Mouse (Mus musculus): ENCODE measurements around the gene Zfp738. TPM values are rescaled to one million over a fixed set of nuclear protein-coding genes. Genes with fewer than 3 reads are reported as not detected.
"Not testable (repeated sequence)": the region's sequence is repeated elsewhere in the genome, so short reads cannot be mapped to it uniquely, and the experiment has no call there.

Zfp738 gene
- polyA plus RNA-seq (2012; rRNA removed), result 1.4 and 1.6 TPM in 2 replicates
- 1.8 TPM in 2 replicates for polyA plus RNA-seq (2014; fragmentation: Nextera tagmentation; extraction: Ambion mirVana)

DNA sequence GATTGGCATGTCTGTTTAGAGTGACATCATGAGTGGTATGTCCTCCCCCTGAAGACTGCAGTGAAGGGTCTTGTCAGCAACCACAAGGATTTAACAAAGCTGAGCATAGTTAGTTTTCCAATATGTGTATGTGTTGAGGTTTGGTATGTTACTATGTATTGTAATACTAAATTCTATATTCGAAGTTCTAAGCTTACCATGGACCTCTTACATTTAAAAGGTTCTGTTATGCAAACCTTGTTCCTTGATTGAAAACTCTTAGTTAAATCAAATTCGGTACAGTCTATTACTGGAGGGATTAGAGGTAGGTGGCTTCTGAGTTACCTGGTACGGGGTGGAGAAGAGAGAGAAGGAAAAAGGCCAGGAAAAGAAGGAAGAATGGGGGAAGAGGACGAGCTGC, at the start of gene Zfp738:
Gene Zfp738 (minus strand): TSS at position 101 of the 400 bp plus-strand sequence.
- Histone ChIP-seq H3K27ac (no peak within 1 kb of the TSS), H3K9me3 (ENCODE audit: control insufficient read depth, low read length) (no peaks in the 10 kb centered on the region), H3K27me3 (ENCODE audit: control insufficient read depth, insufficient read depth, low read length) (no peaks in the 10 kb centered on the region), H3K9ac (replicated peaks) (no peak within 1 kb of the TSS), H3K36me3 (replicated peaks; ENCODE audit: control insufficient read depth, insufficient read depth, low read depth) (no peaks in the 10 kb centered on the region), H3K4me2 (ENCODE audit: low read depth) (no peak within 1 kb of the TSS), H3K4me1 (replicated peaks; ENCODE audit: control insufficient read depth in 2 of 2, insufficient read depth in 2 of 2, low read length in 1 of 2) (peaks cover 0 to 2% of the 10 kb centered on the region in 2 experiments; a peak in 3 of 4 replicates), H3K4me3 (ENCODE audit: insufficient read depth in 1 of 2, low read depth in 2 of 2, low read length in 2 of 2) (no peak within 1 kb of the TSS)
- DNase-seq (ENCODE audit: low read depth in 3 of 3, low spot score in 3 of 3) (no peak), ATAC-seq (ENCODE audit: insufficient read depth) (no peak)
- TF ChIP-seq EP300 (IDR thresholded peaks at IDR 0.05; ENCODE audit: low read depth) (no peak), CTCF (IDR thresholded peaks at IDR 0.05; ENCODE audit: low read depth) (no peak)
- 58% methylated on average over 4 of the region's 4 CpGs for WGBS (ENCODE audit: insufficient replicate concordance)

GRCm38 (mm10) chr13:67734391-67734790, 47.5 kb upstream of the Zfp738 start:
- H3K27ac ChIP-seq; ATAC-seq (ENCODE audit: insufficient read depth); H3K4me2 ChIP-seq (ENCODE audit: low read depth); H3K27me3 ChIP-seq (ENCODE audit: control insufficient read depth, insufficient read depth, low read length); H3K36me3 ChIP-seq (replicated peaks; ENCODE audit: control insufficient read depth, insufficient read depth, low read depth); H3K9ac ChIP-seq (replicated peaks); H3K4me3 ChIP-seq (ENCODE audit: insufficient read depth in 1 of 2, low read depth in 2 of 2, low read length in 2 of 2); H3K4me1 ChIP-seq (replicated peaks; ENCODE audit: control insufficient read depth in 2 of 2, insufficient read depth in 2 of 2, low read length in 1 of 2); DNase-seq (ENCODE audit: low read depth in 3 of 3, low spot score in 3 of 3); H3K9me3 ChIP-seq (ENCODE audit: control insufficient read depth, low read length): not testable (repeated sequence)
- WGBS (ENCODE audit: insufficient replicate concordance), result 77% methylated on average over 9 of the region's 9 CpGs

- peak; percentile 32 for TF ChIP-seq CTCF (IDR thresholded peaks at IDR 0.05; ENCODE audit: low read depth)
- peak overlapping the region; percentile 45 for H3K4me2 ChIP-seq (ENCODE audit: low read depth)
- peak overlapping the region; percentile 43 to 81; a peak in 3 of 4 replicates for H3K4me3 ChIP-seq (ENCODE audit: insufficient read depth in 1 of 2, low read depth in 2 of 2, low read length in 2 of 2)
- ATAC-seq (ENCODE audit: insufficient read depth); H3K36me3 ChIP-seq (replicated peaks; ENCODE audit: control insufficient read depth, insufficient read depth, low read depth); H3K9ac ChIP-seq (replicated peaks); H3K9me3 ChIP-seq (ENCODE audit: control insufficient read depth, low read length); H3K27ac ChIP-seq; H3K27me3 ChIP-seq (ENCODE audit: control insufficient read depth, insufficient read depth, low read length); DNase-seq (ENCODE audit: low read depth in 3 of 3, low spot score in 3 of 3); H3K4me1 ChIP-seq (replicated peaks; ENCODE audit: control insufficient read depth in 2 of 2, insufficient read depth in 2 of 2, low read length in 1 of 2): not testable (repeated sequence)
- WGBS (ENCODE audit: insufficient replicate concordance), result 41% methylated on average over 4 of the region's 4 CpGs
Measured at GRCm38 (mm10) chr13:67729441-67729840, 42.6 kb upstream of the Zfp738 start.

- ATAC-seq (ENCODE audit: insufficient read depth), result 0 out of 2 replicates have a peak, but pooled peaks have one; percentile 36
- no peak for DNase-seq (ENCODE audit: low read depth in 3 of 3, low spot score in 3 of 3)
- Histone ChIP-seq H3K4me1 (replicated peaks; ENCODE audit: control insufficient read depth in 2 of 2, insufficient read depth in 2 of 2, low read length in 1 of 2) (0 out of 4 replicates have a peak, but pooled peaks cover 0 to 2% of the 10 kb centered on the region in 2 experiments), H3K9ac (replicated peaks) (no peak within 1 kb of the TSS; the same call in 1 of the 2 replicates), H3K4me3 (ENCODE audit: insufficient read depth in 1 of 2, low read depth in 2 of 2, low read length in 2 of 2) (peak within 1 kb of the TSS; percentile 43 to 81), H3K27ac (no peak within 1 kb of the TSS), H3K36me3 (replicated peaks; ENCODE audit: control insufficient read depth, insufficient read depth, low read depth) (no peaks in the 10 kb centered on the region), H3K4me2 (ENCODE audit: low read depth) (peak within 1 kb of the TSS; percentile 45), H3K27me3 (ENCODE audit: control insufficient read depth, insufficient read depth, low read length) (no peaks in the 10 kb centered on the region), H3K9me3 (ENCODE audit: control insufficient read depth, low read length) (no peaks in the 10 kb centered on the region)
- TF ChIP-seq CTCF (IDR thresholded peaks at IDR 0.05; ENCODE audit: low read depth), result no peak
- no peak for TF ChIP-seq EP300 (IDR thresholded peaks at IDR 0.05; ENCODE audit: low read depth)
- 6% methylated on average over 17 of the region's 21 CpGs for WGBS (ENCODE audit: insufficient replicate concordance)
Measured at GRCm38 (mm10) chr13:67728641-67729318, 41.9 kb upstream of the Zfp738 start, which contains the start of gene Zfp65. Zfp65 (minus strand) TSS chr13:67729173.

GRCm38 (mm10) chr13:67728106-67728505, 41.2 kb upstream of the Zfp738 start:
- Histone ChIP-seq H3K27me3 (ENCODE audit: control insufficient read depth, insufficient read depth, low read length) (no peaks in the 10 kb centered on the region), H3K4me2 (ENCODE audit: low read depth) (peak overlapping the region; percentile 45; the same call in 1 of the 2 replicates), H3K4me3 (ENCODE audit: insufficient read depth in 1 of 2, low read depth in 2 of 2, low read length in 2 of 2) (no peak overlapping the region; a peak in 1 of 4 replicates), H3K27ac (no peak overlapping the region), H3K9me3 (ENCODE audit: control insufficient read depth, low read length) (no peaks in the 10 kb centered on the region), H3K9ac (replicated peaks) (no peak overlapping the region), H3K4me1 (replicated peaks; ENCODE audit: control insufficient read depth in 2 of 2, insufficient read depth in 2 of 2, low read length in 1 of 2) (0 out of 4 replicates have a peak, but pooled peaks cover 2 to 4% of the 10 kb centered on the region in 2 experiments), H3K36me3 (replicated peaks; ENCODE audit: control insufficient read depth, insufficient read depth, low read depth) (no peaks in the 10 kb centered on the region)
- DNase-seq (ENCODE audit: low read depth in 3 of 3, low spot score in 3 of 3) (no peak), ATAC-seq (ENCODE audit: insufficient read depth) (no peak)
- TF ChIP-seq CTCF (IDR thresholded peaks at IDR 0.05; ENCODE audit: low read depth) (no peak), EP300 (IDR thresholded peaks at IDR 0.05; ENCODE audit: low read depth) (no peak)
- 43% methylated on average over 1 of the region's 1 CpGs for WGBS (ENCODE audit: insufficient replicate concordance)

DNA sequence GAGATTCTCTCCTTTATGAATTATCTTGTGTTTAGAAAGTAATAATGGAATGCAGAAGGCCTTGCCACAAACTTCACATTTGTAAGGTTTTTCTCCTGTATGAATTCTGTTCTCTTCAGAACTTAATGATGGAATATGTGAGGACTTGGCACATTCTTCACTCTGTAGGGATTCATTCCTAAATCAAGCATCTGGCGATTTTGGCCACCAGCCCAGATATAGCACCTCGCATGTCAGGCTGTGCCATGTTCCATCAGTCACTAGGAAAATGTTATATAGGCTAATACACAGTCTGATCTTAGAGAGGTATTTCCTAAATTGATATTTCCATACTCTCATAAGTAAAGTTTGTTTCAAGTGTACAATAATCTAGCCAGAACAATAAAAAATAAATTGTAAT, 38.5 kb upstream of the Zfp738 start:
- not testable (repeated sequence) for H3K4me3 ChIP-seq (ENCODE audit: insufficient read depth in 1 of 2, low read depth in 2 of 2, low read length in 2 of 2); H3K27me3 ChIP-seq (ENCODE audit: control insufficient read depth, insufficient read depth, low read length); H3K36me3 ChIP-seq (replicated peaks; ENCODE audit: control insufficient read depth, insufficient read depth, low read depth); H3K4me1 ChIP-seq (replicated peaks; ENCODE audit: control insufficient read depth in 2 of 2, insufficient read depth in 2 of 2, low read length in 1 of 2); H3K9me3 ChIP-seq (ENCODE audit: control insufficient read depth, low read length); H3K9ac ChIP-seq (replicated peaks); H3K4me2 ChIP-seq (ENCODE audit: low read depth); ATAC-seq (ENCODE audit: insufficient read depth); H3K27ac ChIP-seq; DNase-seq (ENCODE audit: low read depth in 3 of 3, low spot score in 3 of 3)
- WGBS (ENCODE audit: insufficient replicate concordance), result 68% methylated on average over 2 of the region's 2 CpGs
